Mouse (Mus musculus): ENCODE data around the gene Ins2. TPM values are rescaled to one million over a fixed set of nuclear protein-coding genes. Genes with fewer than 3 reads are reported as not detected.

The Ins2 gene
- polyA plus RNA-seq, 1 experiment = not detected

DNA sequence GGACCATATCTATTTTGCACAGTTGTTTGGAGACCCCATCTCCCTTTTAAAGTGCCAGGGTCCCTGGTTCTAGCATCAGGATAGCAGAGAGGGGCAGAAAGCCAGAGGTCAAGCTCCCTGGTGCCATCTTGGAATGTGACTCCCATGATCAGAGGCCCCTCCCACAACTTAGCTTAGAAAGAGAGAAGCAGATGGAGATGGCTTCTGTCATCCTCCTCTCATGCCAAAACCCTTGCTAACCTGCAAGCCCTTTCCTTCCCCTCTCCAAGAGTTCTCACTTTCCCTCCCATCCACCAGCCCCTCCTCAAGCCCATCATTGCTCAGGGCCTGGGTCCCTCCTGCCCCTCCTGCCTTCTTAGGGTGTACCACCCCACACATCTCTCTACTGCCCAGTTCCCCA, 107.0 kb downstream of the Ins2 start:
- H3K4me3 ChIP-seq (replicated peaks; ENCODE audit: extremely low read depth, low read depth, low read length) = no peak overlapping the region
- DNase-seq = no peak
- no peaks in the 10 kb centered on the region for H3K4me1 ChIP-seq (ENCODE audit: control insufficient read depth, insufficient read depth, low read length)
- no peak for TF ChIP-seq CTCF (IDR thresholded peaks at IDR 0.05; ENCODE audit: insufficient read depth, low read length)
- TF ChIP-seq POLR2A (IDR thresholded peaks at IDR 0.05; ENCODE audit: borderline replicate concordance, extremely low read depth, low read depth, low read length) = no peak

DNA sequence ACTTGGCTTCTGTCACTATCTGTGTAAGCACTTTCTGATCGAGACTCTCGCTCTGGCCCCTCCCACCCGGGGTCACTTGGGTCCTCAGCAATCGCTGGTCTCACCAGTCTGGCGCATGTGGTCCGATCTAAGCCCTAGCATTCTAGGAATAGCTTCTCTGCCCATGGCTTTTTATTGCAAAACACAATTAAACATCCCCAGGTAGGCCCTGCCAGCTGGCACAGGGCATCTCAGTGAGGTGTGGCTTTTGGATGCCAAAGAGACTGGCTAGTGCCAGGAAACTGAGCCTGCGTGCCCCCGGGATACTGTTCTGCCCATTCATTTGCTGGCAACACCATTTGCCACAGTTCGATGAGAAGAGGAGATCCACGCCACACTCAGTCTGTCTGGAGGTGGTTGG, 112.5 kb downstream of the Ins2 start:
- no peak for DNase-seq
- Histone ChIP-seq H3K4me1 (ENCODE audit: control insufficient read depth, insufficient read depth, low read length) (no peaks in the 10 kb centered on the region), H3K4me3 (replicated peaks; ENCODE audit: extremely low read depth, low read depth, low read length) (no peak overlapping the region)
- WGBS = 62% methylated on average over 10 of the region's 10 CpGs
- TF ChIP-seq CTCF (IDR thresholded peaks at IDR 0.05; ENCODE audit: insufficient read depth, low read length) (no peak), POLR2A (IDR thresholded peaks at IDR 0.05; ENCODE audit: borderline replicate concordance, extremely low read depth, low read depth, low read length) (no peak)

DNA sequence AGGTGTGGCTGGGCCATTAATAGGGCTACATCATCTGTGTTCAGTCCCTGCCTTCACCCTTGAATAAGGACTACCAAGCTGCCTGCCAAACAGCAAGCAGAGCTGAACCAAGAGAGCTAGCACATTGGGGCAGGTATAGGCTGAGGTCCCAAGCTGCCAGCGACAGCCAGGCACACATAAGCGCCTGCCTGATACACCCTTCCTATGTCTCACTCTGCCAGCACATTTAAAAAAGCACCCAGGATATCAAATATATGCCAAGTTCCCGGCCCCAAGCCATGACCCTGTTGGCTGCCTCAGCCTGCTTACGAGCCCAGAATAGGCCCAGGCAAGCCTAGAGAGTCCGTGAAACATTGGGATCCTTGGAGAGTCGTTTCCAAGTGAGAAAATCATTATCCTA, 113.4 kb downstream of the Ins2 start:
- WGBS = 81% methylated on average over 6 of the region's 6 CpGs
- TF ChIP-seq POLR2A (IDR thresholded peaks at IDR 0.05; ENCODE audit: borderline replicate concordance, extremely low read depth, low read depth, low read length) (no peak), CTCF (IDR thresholded peaks at IDR 0.05; ENCODE audit: insufficient read depth, low read length) (no peak)
- no peak for DNase-seq
- no peak overlapping the region for H3K4me3 ChIP-seq (replicated peaks; ENCODE audit: extremely low read depth, low read depth, low read length)
- H3K4me1 ChIP-seq (ENCODE audit: control insufficient read depth, insufficient read depth, low read length) = no peaks in the 10 kb centered on the region

Other genes with a start within 250 kb of the Ins2 start
- 4.1 and 64.7 TPM in 2 replicates for gene Tnnt3, start 244.5 kb downstream of the Ins2 start, polyA plus RNA-seq (2012; rRNA removed)
- gene Mrpl23, start 210.7 kb downstream of the Ins2 start, polyA plus RNA-seq (2012; rRNA removed) = 8.0 and 10.3 TPM in 2 replicates
- gene Igf2, start 76.6 kb downstream of the Ins2 start, polyA plus RNA-seq (2012; rRNA removed) = 16.9 and 25.4 TPM in 2 replicates
- 0.02 TPM in 1 of 2 replicates, not detected in the other for gene Gm49394, start 73.4 kb downstream of the Ins2 start, polyA plus RNA-seq (2012; rRNA removed)
- gene Th, start 187.7 kb upstream of the Ins2 start, polyA plus RNA-seq (2012; rRNA removed) = 0.80 TPM in 1 of 2 replicates, not detected in the other
- gene Ascl2, start 225.9 kb upstream of the Ins2 start, polyA plus RNA-seq (2012; rRNA removed) = 0.96 and 1.2 TPM in 2 replicates